Mouse (Mus musculus) lung, postnatal 0 days (tissue): ENCODE measurements around the gene Fam114a2. TPM values are rescaled to one million over a fixed set of nuclear protein-coding genes. Genes with fewer than 3 reads are reported as not detected.

Experiments used
- ATAC-seq: fragments of 200-750 bp; cut with Nextera tagmentation; 2 replicates; pipeline ENCODE4 v1.8.0; 2017; ENCODE audit warnings: moderate library complexity
- DNase-seq: peaks from one replicate; pipeline ENCODE4 v3.0.0-alpha.2; 2016; ENCODE audit warnings: low spot score
- H3K27ac ChIP-seq: fragments of 300-500 bp; sonication (generic); 2 replicates; pipeline ENCODE4 v1.5.1; 2014; ENCODE audit warnings: antibody characterized with exemption, mild to moderate bottlenecking, low read length, mixed read lengths
- H3K27me3 ChIP-seq: fragments of 300-500 bp; sonication (generic); replicated peaks from 2 replicates; pipeline ENCODE4 v1.6.1; 2014; ENCODE audit warnings: low read length, mixed read lengths; ENCODE audit not compliant: insufficient read depth
- H3K36me3 ChIP-seq: fragments of 300-500 bp; sonication (generic); 2 replicates; pipeline ENCODE4 v1.6.1; 2014; ENCODE audit warnings: low read length, mixed read lengths; ENCODE audit not compliant: insufficient read depth
- H3K4me1 ChIP-seq: fragments of 300-500 bp; sonication (generic); 2 replicates; pipeline ENCODE4 v1.6.1; 2014; ENCODE audit warnings: antibody characterized with exemption, low read depth, low read length, mixed read lengths; ENCODE audit not compliant: insufficient read depth
- H3K4me2 ChIP-seq: fragments of 300-500 bp; sonication (generic); replicated peaks from 2 replicates; pipeline ENCODE4 v1.6.1; 2014; ENCODE audit warnings: low read depth, mild to moderate bottlenecking, low read length, moderate library complexity, mixed read lengths
- H3K4me3 ChIP-seq: fragments of 300-500 bp; sonication (generic); 2 replicates; pipeline ENCODE4 v1.5.1; 2014; ENCODE audit warnings: low read depth, low read length
- H3K9ac ChIP-seq: fragments of 300-500 bp; sonication (generic); replicated peaks from 2 replicates; pipeline ENCODE4 v1.6.1; 2014; ENCODE audit warnings: low read depth, mild to moderate bottlenecking
- H3K9me3 ChIP-seq: fragments of 300-500 bp; sonication (generic); 2 replicates; pipeline ENCODE4 v1.6.1; 2016; ENCODE audit warnings: low read length, mixed read lengths
- CTCF ChIP-seq: IDR thresholded peaks from 2 replicates; pipeline ENCODE4 v1.5.1; 2016; ENCODE audit warnings: antibody characterized with exemption, mild to moderate bottlenecking
- EP300 ChIP-seq: IDR thresholded peaks from 2 replicates; pipeline ENCODE4 v1.6.1; 2016; ENCODE audit warnings: antibody characterized with exemption, mild to moderate bottlenecking, control low read depth
- WGBS: fragments of 180-500 bp; shearing (Covaris S2); extraction: QIAGEN DNeasy Blood & Tissue Kit; methylation state at CpG from one replicate; pipeline ENCODE4 v1.1.7; 2014; 5-methylcytosine and 5-hydroxymethylcytosine counted together
- polyA plus RNA-seq: library from polyadenylated mRNA; unstranded; fragments of >200 nt; fragmentation: Nextera tagmentation; extraction: Ambion mirVana; gene quantifications from 2 replicates; pipeline ENCODE4 v1.2.1, GENCODE M21; 2015

Fam114a2 gene
- polyA plus RNA-seq, 1 experiment from 2014 or later, result 62.7 TPM

DNA sequence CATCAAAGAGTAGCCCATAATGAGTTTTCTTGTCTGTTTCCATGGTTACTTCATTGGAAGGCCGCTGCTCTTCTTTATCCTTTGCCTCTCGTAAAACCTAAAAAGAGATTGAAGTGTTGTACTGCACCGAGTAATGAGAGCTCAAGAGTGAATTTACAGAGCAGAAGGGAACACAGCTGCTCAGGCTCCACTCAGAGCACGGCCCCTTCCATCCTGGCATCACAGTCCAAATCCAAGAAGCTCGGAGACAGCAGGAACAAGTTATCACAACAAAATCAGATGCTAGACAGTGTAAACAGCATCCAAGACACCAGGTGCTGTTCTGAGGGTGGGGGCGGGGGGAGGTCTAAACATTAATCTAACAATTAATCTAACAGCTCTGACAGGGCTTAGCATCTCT, 11.5 kb downstream of the Fam114a2 start:
- H3K27ac ChIP-seq, result no peak overlapping the region
- no peak overlapping the region for H3K9ac ChIP-seq
- no peaks in the 10 kb centered on the region for H3K4me1 ChIP-seq
- no peaks in the 10 kb centered on the region for H3K27me3 ChIP-seq
- DNase-seq (no peak), ATAC-seq (no peak)
- no peaks in the 10 kb centered on the region for H3K9me3 ChIP-seq
- H3K4me2 ChIP-seq, result no peak overlapping the region
- no peak overlapping the region for H3K4me3 ChIP-seq
- H3K36me3 ChIP-seq, result peaks cover 35% of the 10 kb centered on the region
- TF ChIP-seq CTCF (no peak), EP300 (no peak)
- 69% methylated on average over 6 of the region's 6 CpGs for WGBS

DNA sequence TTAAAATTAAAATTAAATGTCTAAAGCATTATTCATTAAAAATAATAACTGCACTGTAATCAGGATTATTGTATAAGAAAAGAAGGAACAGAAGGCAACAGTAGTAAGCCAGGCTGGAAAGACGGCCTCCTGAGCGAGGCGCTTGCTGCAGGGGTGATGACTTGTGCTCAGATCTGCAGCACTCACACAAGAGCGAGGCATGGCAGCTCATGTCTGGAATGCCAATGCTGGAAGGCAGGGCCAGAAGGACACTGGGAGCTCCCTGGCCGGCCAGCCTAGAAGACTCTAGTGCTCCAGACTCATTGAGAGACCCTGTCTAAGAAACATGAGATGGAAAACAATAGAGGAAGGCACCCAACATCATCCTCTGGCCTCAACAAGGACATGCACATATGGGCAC, 15.3 kb downstream of the Fam114a2 start:
- Histone ChIP-seq H3K4me2 (no peak overlapping the region), H3K9me3 (no peaks in the 10 kb centered on the region), H3K27me3 (no peaks in the 10 kb centered on the region), H3K9ac (no peak overlapping the region), H3K36me3 (peaks cover 28% of the 10 kb centered on the region), H3K4me1 (no peaks in the 10 kb centered on the region), H3K27ac (no peak overlapping the region), H3K4me3 (no peak overlapping the region)
- DNase-seq (no peak), ATAC-seq (no peak)
- WGBS, result 72% methylated on average over 5 of the region's 5 CpGs
- TF ChIP-seq EP300, result no peak
- no peak for TF ChIP-seq CTCF

DNA sequence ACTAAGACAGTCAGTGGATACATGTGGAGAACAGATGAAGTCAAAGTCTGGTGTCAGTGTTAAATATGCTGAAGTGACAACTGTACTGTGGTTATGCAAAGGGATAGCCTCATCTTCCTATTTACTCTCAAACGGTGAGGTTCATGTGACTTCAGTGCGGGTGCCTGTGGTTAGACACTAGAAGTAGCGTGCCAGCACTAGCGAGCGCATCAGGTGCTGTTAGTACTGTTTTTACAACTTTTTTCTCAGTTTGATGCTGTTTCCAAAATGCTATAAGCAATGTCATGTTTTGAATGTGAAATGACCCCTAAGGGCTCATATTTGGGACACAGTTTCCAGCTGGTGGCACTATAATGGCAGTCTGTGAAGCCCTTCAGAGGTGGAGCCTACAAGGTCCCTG, 20.2 kb downstream of the Fam114a2 start:
- TF ChIP-seq EP300, result no peak
- no peak for TF ChIP-seq CTCF
- DNase-seq (no peak), ATAC-seq (no peak)
- H3K4me2 ChIP-seq, result no peak overlapping the region
- no peak overlapping the region for H3K4me3 ChIP-seq
- H3K9me3 ChIP-seq, result no peaks in the 10 kb centered on the region
- H3K27ac ChIP-seq, result no peak overlapping the region
- WGBS, result 96% methylated on average over 5 of the region's 5 CpGs
- peaks cover 28% of the 10 kb centered on the region for H3K36me3 ChIP-seq
- no peaks in the 10 kb centered on the region for H3K27me3 ChIP-seq
- H3K4me1 ChIP-seq, result no peaks in the 10 kb centered on the region
- no peak overlapping the region for H3K9ac ChIP-seq

DNA sequence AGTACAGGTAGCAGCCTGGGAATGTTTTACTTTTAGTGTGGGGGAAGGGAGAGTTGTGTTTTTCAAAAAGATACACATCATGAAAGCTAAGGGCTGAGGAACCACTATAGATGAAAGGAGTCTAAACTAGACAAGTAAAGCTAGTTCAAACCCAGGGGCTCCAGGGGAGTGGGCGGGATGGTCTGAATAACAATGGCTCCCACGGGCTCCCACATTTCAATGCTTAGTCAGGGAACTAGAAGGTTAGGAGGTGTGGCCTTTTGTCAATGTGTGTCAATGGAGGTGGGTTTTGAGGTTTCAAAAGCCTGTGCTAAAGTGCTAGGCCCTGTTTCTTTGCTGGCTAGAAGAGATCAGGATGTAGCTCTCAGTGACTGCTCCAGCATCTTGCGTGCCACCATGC, 20.7 kb downstream of the Fam114a2 start:
- Histone ChIP-seq H3K4me2 (no peak overlapping the region), H3K9ac (no peak overlapping the region), H3K9me3 (no peaks in the 10 kb centered on the region), H3K27ac (no peak overlapping the region), H3K27me3 (no peaks in the 10 kb centered on the region), H3K4me3 (no peak overlapping the region), H3K36me3 (peaks cover 28% of the 10 kb centered on the region), H3K4me1 (no peaks in the 10 kb centered on the region)
- TF ChIP-seq CTCF (no peak), EP300 (no peak)
- ATAC-seq (no peak), DNase-seq (no peak)
- 78% methylated on average over 3 of the region's 3 CpGs for WGBS

DNA sequence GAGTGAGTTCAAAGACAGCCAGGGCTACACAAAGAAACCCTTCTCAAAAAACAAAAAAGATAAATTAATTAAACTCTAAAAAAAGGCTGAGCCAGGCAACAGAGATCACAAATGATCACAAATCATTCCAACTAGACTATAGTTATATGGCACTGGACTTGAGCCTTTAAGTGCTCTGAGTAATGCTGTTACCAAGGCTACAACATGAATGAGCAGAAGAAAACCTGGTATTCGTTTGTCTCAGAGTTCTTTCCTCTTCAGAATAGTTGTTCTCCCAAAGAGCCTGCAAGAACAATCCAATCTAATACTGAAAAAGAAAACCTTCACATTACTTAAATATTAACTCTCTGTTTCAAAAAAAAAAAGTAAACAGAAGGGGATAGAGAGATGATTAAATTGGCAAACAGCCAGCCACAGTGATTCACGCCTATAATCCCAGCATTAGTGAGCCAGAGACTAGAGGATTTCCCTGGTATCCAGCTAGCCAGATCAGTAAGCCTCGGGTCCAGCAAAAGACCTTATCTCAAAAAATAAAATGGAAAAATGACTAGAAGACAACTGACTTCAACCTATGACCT, 21.9 kb downstream of the Fam114a2 start:
- no peak overlapping the region for H3K9ac ChIP-seq
- H3K36me3 ChIP-seq, result peaks cover 35% of the 10 kb centered on the region
- no peak overlapping the region for H3K4me3 ChIP-seq
- H3K27ac ChIP-seq, result no peak overlapping the region
- WGBS, result 49% methylated on average over 3 of the region's 3 CpGs
- no peaks in the 10 kb centered on the region for H3K27me3 ChIP-seq
- no peak for DNase-seq
- H3K4me2 ChIP-seq, result no peak overlapping the region
- no peaks in the 10 kb centered on the region for H3K4me1 ChIP-seq
- ATAC-seq, result no peak
- TF ChIP-seq CTCF (no peak), EP300 (no peak)
- H3K9me3 ChIP-seq, result no peaks in the 10 kb centered on the region

DNA sequence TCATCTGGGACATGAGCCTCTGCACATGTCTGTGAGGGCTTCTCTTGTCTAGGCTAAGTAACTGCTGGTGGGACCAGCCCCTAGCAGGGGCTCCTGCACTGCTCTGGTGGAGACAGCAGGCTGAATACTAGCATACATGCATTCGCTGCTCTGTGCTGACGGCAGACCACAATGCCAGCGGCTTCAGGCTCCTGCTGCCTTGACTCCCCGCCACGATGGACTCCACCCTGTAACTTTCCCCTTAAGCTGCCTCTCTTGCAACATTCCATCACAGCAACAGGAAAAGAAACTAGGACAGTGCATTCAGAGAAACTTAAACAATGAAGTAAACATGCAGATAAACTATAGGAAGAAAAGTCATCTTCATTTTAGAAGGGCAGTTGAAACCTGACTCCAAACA, 30.0 kb downstream of the Fam114a2 start:
- Histone ChIP-seq H3K27ac (no peak overlapping the region), H3K36me3 (peaks cover 57% of the 10 kb centered on the region; the same call in 1 of the 2 replicates), H3K9me3 (no peaks in the 10 kb centered on the region), H3K27me3 (no peaks in the 10 kb centered on the region), H3K4me1 (no peaks in the 10 kb centered on the region), H3K4me3 (no peak overlapping the region), H3K9ac (no peak overlapping the region), H3K4me2 (no peak overlapping the region)
- WGBS, result 70% methylated on average over 5 of the region's 5 CpGs
- TF ChIP-seq EP300, result no peak
- TF ChIP-seq CTCF, result no peak
- DNase-seq (no peak), ATAC-seq (no peak)

DNA sequence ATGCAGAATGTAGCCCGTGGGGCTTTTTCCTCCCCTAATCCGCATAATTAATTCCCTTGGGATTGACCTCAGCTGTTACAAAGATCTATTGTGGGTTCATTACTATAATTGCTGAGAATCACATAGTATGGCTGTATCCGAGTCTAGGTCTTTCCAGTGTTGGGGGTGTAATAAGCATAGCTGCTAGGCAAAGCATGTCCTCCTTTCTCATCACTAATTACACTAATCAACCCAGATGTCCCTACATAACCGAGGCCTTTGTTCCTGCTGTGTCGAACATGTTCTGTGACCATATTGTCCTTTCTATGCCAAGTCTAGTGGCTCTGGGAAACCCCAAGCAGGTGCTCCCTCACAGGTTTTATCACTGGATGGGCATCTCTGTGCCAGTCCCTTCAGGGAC, 40.3 kb downstream of the Fam114a2 start:
- Histone ChIP-seq H3K4me3 (no peak overlapping the region), H3K4me2 (no peak overlapping the region), H3K27me3 (no peaks in the 10 kb centered on the region), H3K9ac (no peak overlapping the region), H3K4me1 (no peaks in the 10 kb centered on the region), H3K9me3 (no peaks in the 10 kb centered on the region), H3K36me3 (peaks cover 14% of the 10 kb centered on the region; the same call in 1 of the 2 replicates), H3K27ac (no peak overlapping the region)
- no peak for TF ChIP-seq EP300
- no peak for TF ChIP-seq CTCF
- ATAC-seq (no peak), DNase-seq (no peak)
- WGBS, result 91% methylated on average over 5 of the region's 5 CpGs
